Mouse (Mus musculus) hindbrain, embryonic 16.5 days (tissue): ENCODE measurements around the gene Krt18. TPM values are rescaled to one million over a fixed set of nuclear protein-coding genes. Genes with fewer than 3 reads are reported as not detected.

Experiments used
- ATAC-seq: fragments of 200-750 bp; cut with Nextera tagmentation; 2 replicates; pipeline ENCODE4 v1.8.0; 2017; ENCODE audit warnings: moderate TSS enrichment, moderate library complexity
- H3K27ac ChIP-seq: fragments of 300-500 bp; sonication (generic); 2 replicates; pipeline ENCODE4 v1.5.1; 2014; ENCODE audit warnings: low read depth, mild to moderate bottlenecking, control low read depth, low read length, moderate library complexity
- H3K27me3 ChIP-seq: fragments of 300-500 bp; sonication (generic); replicated peaks from 2 replicates; pipeline ENCODE4 v1.6.1; 2014; ENCODE audit warnings: low read length; ENCODE audit not compliant: control insufficient read depth, insufficient read depth
- H3K36me3 ChIP-seq: fragments of 300-500 bp; sonication (generic); 2 replicates; pipeline ENCODE4 v1.6.1; 2014; ENCODE audit warnings: mild to moderate bottlenecking, low read length, moderate library complexity, mixed read lengths; ENCODE audit not compliant: control insufficient read depth, insufficient read depth
- H3K4me1 ChIP-seq: fragments of 300-500 bp; sonication (generic); 2 replicates; pipeline ENCODE4 v1.6.1; 2014; ENCODE audit warnings: low read depth, low read length; ENCODE audit not compliant: control insufficient read depth, insufficient read depth
- H3K4me2 ChIP-seq: fragments of 300-500 bp; sonication (generic); 2 replicates; pipeline ENCODE4 v1.6.1; 2014; ENCODE audit warnings: mild to moderate bottlenecking, low read length, control low read depth, moderate library complexity
- H3K4me3 ChIP-seq: fragments of 300-500 bp; sonication (generic); 2 replicates; pipeline ENCODE4 v1.5.1; 2014; ENCODE audit warnings: mild to moderate bottlenecking, low read length, control low read depth, moderate library complexity
- H3K9ac ChIP-seq: fragments of 300-500 bp; sonication (generic); 2 replicates; pipeline ENCODE4 v1.6.1; 2014; ENCODE audit warnings: low read depth, mild to moderate bottlenecking, control low read depth, low read length, moderate library complexity
- H3K9me3 ChIP-seq: fragments of 300-500 bp; sonication (generic); 2 replicates; pipeline ENCODE4 v1.6.1; 2014; ENCODE audit warnings: mild to moderate bottlenecking, low read length, moderate library complexity; ENCODE audit not compliant: control insufficient read depth
- WGBS: fragments of 180-500 bp; shearing (Covaris S2); extraction: QIAGEN DNeasy Blood & Tissue Kit; methylation state at CpG from one replicate; pipeline ENCODE4 v1.1.7; 2014; 5-methylcytosine and 5-hydroxymethylcytosine counted together
- polyA plus RNA-seq: library from polyadenylated mRNA; unstranded; fragments of >200 nt; fragmentation: Nextera tagmentation; extraction: Ambion mirVana; gene quantifications from 2 replicates; pipeline ENCODE4 v1.2.1, GENCODE M21; 2015

The Krt18 gene
- polyA plus RNA-seq, 1 experiment from 2014 or later = 13.6 TPM

DNA sequence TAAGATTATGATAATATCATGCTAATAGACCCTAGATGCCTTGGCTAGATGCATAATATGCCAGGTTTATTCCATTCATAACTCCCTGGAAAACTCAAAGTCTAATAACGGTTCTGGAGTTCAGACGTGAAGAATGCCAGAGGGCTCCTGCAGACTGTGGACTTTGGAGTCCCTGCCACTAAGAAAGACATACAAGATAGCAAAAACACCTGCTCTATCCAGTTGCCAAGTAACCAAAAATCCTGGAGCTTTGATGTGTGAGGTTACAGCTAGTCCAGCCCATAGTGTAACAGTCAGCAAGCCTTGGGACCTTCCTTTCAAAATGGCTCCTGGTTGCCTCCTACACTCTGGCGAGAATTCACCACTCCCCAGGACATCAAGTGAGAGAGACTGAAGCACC lies 16.8 kb downstream of the Krt18 start:
- H3K27ac ChIP-seq = no peak overlapping the region
- 88% methylated on average over 3 of the region's 3 CpGs for WGBS
- ATAC-seq = no peak

DNA sequence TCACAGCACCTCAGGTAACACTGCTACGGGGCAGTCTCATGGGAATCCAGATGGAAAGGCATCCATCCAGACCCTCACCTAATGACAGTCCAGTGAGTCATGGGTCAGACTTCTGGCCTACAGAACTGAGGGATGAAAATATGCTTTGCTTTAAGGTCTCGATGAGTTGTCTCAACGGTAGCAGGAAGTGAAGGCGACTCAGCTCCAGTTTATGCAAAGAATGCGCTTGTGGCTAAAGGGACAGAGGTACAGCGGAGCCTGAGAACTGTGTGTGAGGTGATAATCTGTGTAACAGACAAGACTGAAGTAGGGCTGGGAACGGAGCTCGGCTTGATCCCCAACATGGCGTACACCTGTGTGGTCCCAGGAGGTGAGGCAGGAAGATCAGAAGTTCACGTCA lies 17.7 kb downstream of the Krt18 start:
- Histone ChIP-seq H3K4me3 (no peak overlapping the region), H3K9me3 (no peaks in the 10 kb centered on the region), H3K4me1 (no peaks in the 10 kb centered on the region), H3K4me2 (no peak overlapping the region), H3K9ac (no peak overlapping the region), H3K36me3 (no peaks in the 10 kb centered on the region), H3K27me3 (no peaks in the 10 kb centered on the region), H3K27ac (no peak overlapping the region)
- WGBS = 89% methylated on average over 10 of the region's 10 CpGs
- no peak for ATAC-seq

More for the DNA sequence above, 16.8 kb downstream of the Krt18 start:
- Histone ChIP-seq H3K9me3 (no peaks in the 10 kb centered on the region), H3K9ac (no peak overlapping the region), H3K36me3 (no peaks in the 10 kb centered on the region), H3K4me1 (no peaks in the 10 kb centered on the region), H3K4me3 (no peak overlapping the region), H3K27me3 (no peaks in the 10 kb centered on the region), H3K4me2 (no peak overlapping the region)

GRCm38 (mm10) chr15:102048006-102048405 lies 20.0 kb downstream of the Krt18 start:
- ATAC-seq = no peak
- no peak overlapping the region for H3K4me3 ChIP-seq
- WGBS = 89% methylated on average over 6 of the region's 6 CpGs
- no peak overlapping the region for H3K9ac ChIP-seq
- no peaks in the 10 kb centered on the region for H3K36me3 ChIP-seq
- no peak overlapping the region for H3K4me2 ChIP-seq
- H3K9me3 ChIP-seq = no peaks in the 10 kb centered on the region
- peaks cover 2% of the 10 kb centered on the region; the same call in 1 of the 2 replicates for H3K4me1 ChIP-seq
- no peaks in the 10 kb centered on the region for H3K27me3 ChIP-seq
- H3K27ac ChIP-seq = no peak overlapping the region

- no peak; the same call in 1 of the 2 replicates for ATAC-seq
- no peak overlapping the region for H3K4me3 ChIP-seq
- no peak overlapping the region for H3K27ac ChIP-seq
- no peaks in the 10 kb centered on the region for H3K27me3 ChIP-seq
- no peak overlapping the region for H3K4me2 ChIP-seq
- no peak overlapping the region for H3K9ac ChIP-seq
- H3K4me1 ChIP-seq = peaks cover 2% of the 10 kb centered on the region; the same call in 1 of the 2 replicates
- H3K36me3 ChIP-seq = no peaks in the 10 kb centered on the region
- no peaks in the 10 kb centered on the region for H3K9me3 ChIP-seq
Observed at GRCm38 (mm10) chr15:102049871-102050270, 21.9 kb downstream of the Krt18 start.

GRCm38 (mm10) chr15:102051920-102052683 lies 24.1 kb downstream of the Krt18 start:
- peak overlapping the region; percentile 75 for H3K27ac ChIP-seq
- peak overlapping the region; percentile 50 for H3K4me3 ChIP-seq
- H3K27me3 ChIP-seq = no peaks in the 10 kb centered on the region
- H3K9me3 ChIP-seq = no peaks in the 10 kb centered on the region
- peak; percentile 93 for ATAC-seq
- H3K36me3 ChIP-seq = no peaks in the 10 kb centered on the region
- WGBS = 0% methylated on average over 27 of the region's 33 CpGs
- H3K9ac ChIP-seq = peak overlapping the region; percentile 72
- peaks cover 2% of the 10 kb centered on the region; the same call in 1 of the 2 replicates for H3K4me1 ChIP-seq
- H3K4me2 ChIP-seq = peak overlapping the region; percentile 75

- H3K9ac ChIP-seq = no peak overlapping the region
- 92% methylated on average over 15 of the region's 15 CpGs for WGBS
- no peaks in the 10 kb centered on the region for H3K4me1 ChIP-seq
- H3K36me3 ChIP-seq = no peaks in the 10 kb centered on the region
- no peak for ATAC-seq
- no peaks in the 10 kb centered on the region for H3K27me3 ChIP-seq
- no peaks in the 10 kb centered on the region for H3K9me3 ChIP-seq
- no peak overlapping the region for H3K4me3 ChIP-seq
- no peak overlapping the region for H3K4me2 ChIP-seq
- no peak overlapping the region for H3K27ac ChIP-seq
Observed at GRCm38 (mm10) chr15:102056495-102057174, 28.7 kb downstream of the Krt18 start.

GRCm38 (mm10) chr15:102065661-102066325 lies 37.8 kb downstream of the Krt18 start:
- H3K36me3 ChIP-seq = no peaks in the 10 kb centered on the region
- no peak overlapping the region for H3K4me3 ChIP-seq
- H3K4me1 ChIP-seq = no peaks in the 10 kb centered on the region
- H3K4me2 ChIP-seq = no peak overlapping the region
- 0 out of 2 replicates have a peak overlapping the region, but pooled peaks have one; percentile 28 for H3K9ac ChIP-seq
- no peak overlapping the region for H3K27ac ChIP-seq
- no peaks in the 10 kb centered on the region for H3K9me3 ChIP-seq
- ATAC-seq = peak; percentile 91
- peaks cover 3% of the 10 kb centered on the region for H3K27me3 ChIP-seq
- 4% methylated on average over 20 of the region's 20 CpGs for WGBS

DNA sequence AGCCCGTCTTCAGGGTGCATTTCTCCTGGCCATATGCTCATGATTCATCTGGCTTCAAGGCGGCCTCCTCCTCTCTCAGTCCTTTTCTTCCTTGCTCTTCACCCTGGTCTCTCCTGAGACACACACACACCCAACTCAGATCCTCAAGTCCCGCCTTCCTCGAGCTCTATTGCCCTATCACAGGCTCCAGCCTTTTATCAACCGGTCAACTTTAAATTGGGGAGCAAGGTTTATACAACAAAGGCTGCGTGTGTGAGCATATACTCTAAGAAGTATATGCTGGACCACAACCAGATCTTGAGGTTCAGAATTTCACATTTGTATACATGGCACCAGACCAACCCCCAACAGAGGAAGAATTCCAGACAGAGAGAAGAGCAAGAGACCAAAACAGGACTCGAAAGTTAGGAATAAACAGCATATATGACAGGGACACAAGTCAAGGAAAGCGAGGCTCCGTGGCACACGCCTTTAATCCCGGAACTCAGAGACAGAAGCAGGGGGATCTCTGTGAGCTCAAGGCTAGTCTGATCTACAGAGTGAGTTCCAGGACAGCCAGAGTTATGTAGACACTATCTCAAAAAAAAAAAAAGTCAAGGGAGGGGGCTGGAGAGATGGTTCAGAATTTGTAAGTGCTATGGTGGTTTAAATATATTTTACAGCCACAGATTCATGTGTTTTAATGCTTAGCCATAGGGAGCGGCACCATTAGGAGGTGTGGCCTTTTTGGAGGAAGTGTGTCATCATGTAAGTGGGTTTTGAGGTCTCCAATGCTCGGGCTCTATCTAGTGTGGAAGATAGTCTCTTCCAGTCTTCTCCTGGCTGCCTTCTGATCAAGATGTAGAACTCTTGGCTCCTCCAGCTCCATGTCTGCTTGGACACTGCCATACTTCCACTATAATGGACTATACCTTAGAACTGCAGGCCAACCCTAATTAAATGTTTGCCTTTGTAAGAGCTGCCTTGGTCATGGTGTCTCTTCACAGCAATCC lies 42.8 kb downstream of the Krt18 start:
- H3K4me1 ChIP-seq = peaks cover 14% of the 10 kb centered on the region
- no peak overlapping the region for H3K27ac ChIP-seq
- WGBS = 75% methylated on average over 13 of the region's 13 CpGs
- ATAC-seq = no peak
- H3K36me3 ChIP-seq = no peaks in the 10 kb centered on the region
- no peaks in the 10 kb centered on the region for H3K9me3 ChIP-seq
- peaks cover 3% of the 10 kb centered on the region for H3K27me3 ChIP-seq
- no peak overlapping the region for H3K9ac ChIP-seq
- H3K4me3 ChIP-seq = no peak overlapping the region
- H3K4me2 ChIP-seq = no peak overlapping the region
